In genomic region chr8:127480003-127480402, GRCm38 (mm10) we compare ENCODE assay signal across 19 mouse cellular contexts.
DNase-seq lines count a peak whose midpoint lies in the region; ATAC-seq lines count a peak whose summit lies in the region.
"Had no signal": no experiment of that assay in that cellular context is flagged by ENCODE, and none has a peak within 500 bp of the region (broad histone marks: within the 10 kb centered on the region; RNA-seq: fewer than 3 reads in every experiment).

No protein-coding gene starts in this region.

- intact Hi-C loops in left cerebral cortex, postnatal 4 days (cut with DNase I): no loop called here

- peak overlapping the region; percentile 39; the same call in 1 of the 2 replicates for H3K27ac ChIP-seq in heart, embryonic 12.5 days (ENCODE audit: poor library complexity, severe bottlenecking)
- H3K27ac ChIP-seq: forebrain, embryonic 10.5 days; gastrocnemius, adult 2 months; hindbrain, embryonic 14.5 days; liver, embryonic 12.5 days had no signal

- WGBS in heart, embryonic 12.5 days: 51% methylated on average over 2 of the region's 2 CpGs

- H3K4me1 ChIP-seq in heart, embryonic 12.5 days (replicated peaks): peaks cover 19% of the 10 kb centered on the region
- H3K4me1 ChIP-seq: forebrain, embryonic 10.5 days; liver, embryonic 12.5 days had no signal

- H3K4me2 ChIP-seq in heart, embryonic 12.5 days: no peak overlapping the region
- H3K4me2 ChIP-seq: hindbrain, embryonic 14.5 days; liver, embryonic 12.5 days had no signal

- H3K9ac ChIP-seq in heart, embryonic 12.5 days: no peak overlapping the region
- H3K9ac ChIP-seq: hindbrain, embryonic 14.5 days; liver, embryonic 12.5 days had no signal

- H3K4me3 ChIP-seq in heart, embryonic 12.5 days: no peak overlapping the region
- H3K4me3 ChIP-seq: forebrain, embryonic 10.5 days; gastrocnemius, adult 2 months; liver, embryonic 12.5 days had no signal

- peaks cover 10% of the 10 kb centered on the region; the same call in 1 of the 2 replicates for H3K36me3 ChIP-seq in heart, embryonic 12.5 days
- H3K36me3 ChIP-seq: liver, embryonic 12.5 days had no signal

- ATAC-seq in heart, embryonic 12.5 days (ENCODE audit: insufficient number of reproducible peaks, low FRiP score): no peak
- ATAC-seq: activated CD4-positive, CD25-positive, alpha-beta regulatory T cell, adult 4 months; CD4-positive, CD25-positive, alpha-beta regulatory T cell, adult 4 months; liver, embryonic 12.5 days had no signal

- H3K9me3 ChIP-seq in heart, embryonic 12.5 days (replicated peaks): no peaks in the 10 kb centered on the region
- H3K9me3 ChIP-seq: forebrain, embryonic 10.5 days; liver, embryonic 12.5 days had no signal

- H3K27me3 ChIP-seq in heart, embryonic 12.5 days (replicated peaks): no peaks in the 10 kb centered on the region
- H3K27me3 ChIP-seq: liver, embryonic 12.5 days had no signal

- DNase-seq in left cerebral cortex, adult 11 months (ENCODE audit: low spot score): peak; percentile 7
- no peak for DNase-seq in left cerebral cortex, postnatal 4 days
- peak; percentile 30 for DNase-seq in fat pad, adult 2 months (ENCODE audit: extremely low read depth, low read depth, low spot score)
- DNase-seq in layer of hippocampus, adult 9-11 months: peak; percentile 85
- no peak for DNase-seq in ovary, postnatal 36 days (ENCODE audit: low spot score)
- no peak for DNase-seq in spleen, postnatal 14 days (ENCODE audit: low spot score in 2 of 2)
- DNase-seq: cerebellum, adult 9-10 months; gastrocnemius, adult 2 months; kidney, adult 18-20 months; kidney, postnatal 4 days; lung, postnatal 4 days; midbrain, embryonic 14.5 days; thymus, postnatal 4 days had no signal

Comparison
In these comparisons a context has a peak if more than half of its experiments do, and no peak if none do; other contexts are left out.
1. DNase-seq: peak in left cerebral cortex, adult 11 months (single experiment), fat pad, adult 2 months (single experiment) and layer of hippocampus, adult 9-11 months (single experiment); none in left cerebral cortex, postnatal 4 days (single experiment), ovary, postnatal 36 days (single experiment) and spleen, postnatal 14 days (0 of 2).